Mouse (Mus musculus): ENCODE results near the gene Cacna2d4.
"Not testable (repeated sequence)": the region's sequence is repeated elsewhere in the genome, so short reads cannot be mapped to it uniquely, and the experiment has no call there.

The Cacna2d4 gene

DNA sequence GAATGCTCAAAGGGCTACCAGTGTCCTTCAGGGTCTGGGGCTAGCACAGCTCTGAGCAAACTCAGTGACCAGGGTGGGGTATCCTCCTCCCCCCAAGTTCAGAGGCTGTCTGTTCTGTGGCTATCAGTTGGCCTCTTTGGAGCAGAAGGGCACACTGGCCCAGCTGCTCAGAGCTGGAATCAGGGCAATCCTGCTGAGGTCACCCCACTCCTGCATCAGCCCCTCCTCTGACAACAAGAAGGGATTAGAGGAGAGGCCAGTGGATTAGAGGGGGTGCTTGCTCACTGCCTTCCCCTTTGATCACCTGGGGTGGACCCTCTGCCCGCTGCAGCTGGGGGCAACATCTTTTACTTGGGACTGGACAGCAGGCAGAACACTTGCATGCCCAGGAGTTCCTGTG lies at the start of gene Cacna2d4:
Gene Cacna2d4 (plus strand): TSS at position 286 of the 400 bp plus-strand sequence.
- DNase-seq = no peak

DNA sequence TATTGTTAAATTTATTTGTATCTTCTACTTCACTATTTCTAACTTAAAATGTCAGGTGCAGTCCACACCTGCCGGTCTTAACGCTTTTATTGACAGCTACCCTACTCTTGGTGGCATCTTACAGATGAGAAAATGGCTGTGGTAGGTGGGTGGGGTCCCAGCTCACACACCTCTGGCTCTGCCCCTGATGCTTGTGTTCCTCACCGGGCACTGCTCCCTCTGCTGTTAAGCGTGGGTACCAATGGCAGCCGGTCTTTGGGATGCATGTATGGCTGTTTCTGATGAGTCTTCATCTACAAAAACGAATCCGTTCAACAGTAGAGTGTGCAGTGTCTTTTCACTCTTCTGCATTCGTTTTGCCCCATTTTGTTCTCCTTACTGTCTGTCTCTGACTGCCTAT lies 49.7 kb upstream of the Cacna2d4 start:
- DNase-seq = peak; percentile 36

DNA sequence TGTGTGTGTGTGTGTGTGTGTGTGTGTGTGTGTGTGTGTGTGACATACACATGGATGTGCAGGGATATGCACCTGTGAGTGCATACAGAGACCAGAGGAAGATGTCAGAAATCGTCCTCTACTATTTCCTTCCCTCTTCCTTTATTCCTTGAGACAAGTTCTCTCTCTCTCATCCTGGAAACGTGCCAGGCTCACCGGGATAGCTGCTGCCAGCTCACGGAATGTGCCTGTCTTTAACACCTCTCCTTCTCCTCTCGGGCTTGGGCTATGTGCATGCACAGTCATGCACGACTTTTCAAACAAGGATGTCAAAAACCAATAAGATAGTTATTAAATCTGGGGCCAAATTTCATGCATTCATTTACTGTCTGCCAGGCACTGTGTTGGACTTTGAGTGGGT lies 48.7 kb upstream of the Cacna2d4 start:
- DNase-seq = no peak

DNA sequence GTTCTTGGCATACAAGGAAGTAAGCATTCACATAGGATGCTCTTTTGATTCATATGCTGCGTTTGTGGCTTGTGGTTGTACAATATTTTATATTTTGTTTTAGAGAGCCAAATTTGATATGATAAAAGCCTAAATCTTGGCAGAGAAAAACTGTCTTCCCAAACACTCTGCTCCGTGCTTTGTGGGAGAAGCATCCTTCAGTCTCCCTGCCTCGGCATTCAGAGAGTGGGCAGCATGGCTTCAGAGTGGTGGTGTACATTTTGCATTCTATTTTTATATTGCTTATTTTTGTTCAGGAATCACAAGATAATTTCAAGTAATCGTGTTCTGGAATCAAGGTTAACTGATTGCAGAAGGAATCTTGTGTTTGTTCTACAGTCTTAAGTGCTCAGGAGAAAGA lies 44.8 kb upstream of the Cacna2d4 start:
- no peak for DNase-seq

DNA sequence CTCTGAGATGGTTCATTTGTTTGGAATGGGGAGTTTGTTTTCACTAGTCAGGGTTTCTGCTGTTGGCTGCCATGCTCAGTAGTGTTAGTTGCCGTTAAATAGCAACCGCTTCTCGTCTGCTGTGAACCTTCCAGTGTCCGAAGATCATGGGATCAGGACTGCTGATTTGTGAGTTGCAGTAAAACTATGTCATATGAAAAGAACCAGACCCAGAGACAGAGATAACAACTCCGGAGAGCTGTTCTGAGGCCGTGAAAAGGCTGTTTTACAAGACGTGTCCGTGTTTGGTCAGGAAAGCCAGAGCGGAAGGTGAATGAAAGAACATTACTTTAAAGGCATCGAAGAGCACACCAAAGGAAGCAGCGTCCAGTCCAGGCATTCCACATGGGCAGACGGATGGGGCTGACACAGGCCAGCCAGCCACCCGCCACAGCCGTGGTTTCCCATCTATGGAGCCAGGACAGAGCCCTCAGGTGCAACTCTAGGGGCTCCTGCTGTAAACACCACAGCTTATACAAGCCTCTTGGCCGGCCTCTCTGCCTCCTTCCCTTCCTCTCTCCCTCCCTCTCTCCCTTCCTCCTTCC lies 42.7 kb upstream of the Cacna2d4 start:
- peak; percentile 10 for DNase-seq

DNA sequence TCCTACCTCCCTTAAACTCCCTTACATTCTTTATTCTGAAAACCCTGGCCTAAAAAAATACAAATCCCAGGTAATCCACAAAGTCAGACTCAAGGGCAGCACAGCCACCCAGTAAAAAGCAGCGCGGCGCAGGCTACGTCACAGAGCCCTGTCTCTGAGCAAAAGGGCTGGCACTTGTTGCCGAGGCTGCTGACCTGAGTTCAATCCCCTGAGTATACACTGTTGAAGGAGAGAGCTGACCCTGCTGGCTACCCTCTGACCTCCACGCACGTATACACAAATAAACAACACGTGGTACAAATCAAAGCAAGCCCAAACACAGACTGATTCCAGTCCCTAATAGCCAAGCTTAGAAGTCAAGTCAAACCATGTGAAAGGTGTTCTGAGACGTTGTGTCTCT lies 42.2 kb upstream of the Cacna2d4 start:
- no peak for DNase-seq

DNA sequence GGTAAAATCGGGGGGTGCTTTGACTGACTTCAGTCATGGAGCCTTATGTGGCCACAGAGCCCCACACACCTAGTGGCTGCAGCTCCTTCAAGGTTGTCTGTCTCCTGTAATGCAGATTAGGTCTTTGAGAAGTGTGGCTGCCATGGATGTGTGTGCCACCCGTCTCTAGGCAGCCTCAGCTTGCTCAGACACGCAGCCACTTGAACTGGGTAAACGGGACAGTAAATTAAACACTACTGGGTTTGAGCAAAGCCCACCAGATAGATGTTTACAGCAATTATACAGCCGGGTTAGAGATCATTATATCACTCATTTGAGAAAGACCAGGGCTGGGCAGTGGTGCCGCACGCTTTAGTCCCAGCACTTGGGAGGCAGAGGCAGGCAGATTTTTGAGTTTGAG lies 41.7 kb upstream of the Cacna2d4 start:
- no peak for DNase-seq

DNA sequence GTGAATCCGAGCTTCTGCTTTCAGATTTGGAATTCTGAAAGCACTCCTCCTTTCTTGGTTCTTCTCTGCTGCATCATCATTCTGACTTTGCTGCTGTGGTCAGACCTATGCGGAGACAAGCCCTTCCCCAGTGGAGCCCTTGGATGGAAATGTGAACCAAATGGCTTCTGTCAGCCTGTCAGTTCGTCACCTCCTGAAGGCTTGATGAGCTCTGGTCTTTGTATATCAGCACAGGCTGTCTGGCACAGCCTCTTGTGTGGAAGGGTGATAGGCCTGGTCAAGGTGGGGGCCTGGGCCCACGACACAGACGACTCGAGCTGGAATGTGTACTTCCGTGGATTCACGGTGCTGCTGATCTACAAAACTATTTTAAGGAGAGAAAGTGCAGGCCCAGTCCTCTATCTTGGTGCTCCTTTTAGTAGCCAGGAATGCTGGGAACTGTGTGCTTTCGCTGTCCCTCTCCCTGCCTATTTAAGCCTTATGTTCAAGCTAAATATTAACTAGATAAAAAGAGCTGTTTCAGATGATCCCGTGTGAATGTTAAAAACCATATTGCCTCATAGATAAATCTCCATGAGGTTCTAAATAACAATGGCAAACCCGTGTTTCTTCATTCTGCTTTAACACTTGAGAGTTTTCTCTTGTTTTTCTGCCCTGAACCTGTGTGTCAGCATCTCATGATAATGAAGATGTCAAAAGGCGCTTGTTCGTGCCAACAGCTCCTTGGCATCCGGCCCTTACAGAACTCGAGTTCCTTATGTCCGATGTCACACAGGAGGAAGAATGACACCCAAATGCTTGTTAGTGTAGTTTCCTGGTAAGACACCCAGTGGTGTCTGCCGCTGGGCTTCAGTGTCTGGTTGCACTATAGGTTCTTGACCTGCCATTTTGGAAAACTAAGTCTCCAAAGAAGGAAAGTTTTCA lies 39.7 kb upstream of the Cacna2d4 start, which contains the start of gene Cacna1c:
Gene Cacna1c (minus strand): TSS at position 37 of the 924 bp plus-strand sequence.
- no peak for DNase-seq

DNA sequence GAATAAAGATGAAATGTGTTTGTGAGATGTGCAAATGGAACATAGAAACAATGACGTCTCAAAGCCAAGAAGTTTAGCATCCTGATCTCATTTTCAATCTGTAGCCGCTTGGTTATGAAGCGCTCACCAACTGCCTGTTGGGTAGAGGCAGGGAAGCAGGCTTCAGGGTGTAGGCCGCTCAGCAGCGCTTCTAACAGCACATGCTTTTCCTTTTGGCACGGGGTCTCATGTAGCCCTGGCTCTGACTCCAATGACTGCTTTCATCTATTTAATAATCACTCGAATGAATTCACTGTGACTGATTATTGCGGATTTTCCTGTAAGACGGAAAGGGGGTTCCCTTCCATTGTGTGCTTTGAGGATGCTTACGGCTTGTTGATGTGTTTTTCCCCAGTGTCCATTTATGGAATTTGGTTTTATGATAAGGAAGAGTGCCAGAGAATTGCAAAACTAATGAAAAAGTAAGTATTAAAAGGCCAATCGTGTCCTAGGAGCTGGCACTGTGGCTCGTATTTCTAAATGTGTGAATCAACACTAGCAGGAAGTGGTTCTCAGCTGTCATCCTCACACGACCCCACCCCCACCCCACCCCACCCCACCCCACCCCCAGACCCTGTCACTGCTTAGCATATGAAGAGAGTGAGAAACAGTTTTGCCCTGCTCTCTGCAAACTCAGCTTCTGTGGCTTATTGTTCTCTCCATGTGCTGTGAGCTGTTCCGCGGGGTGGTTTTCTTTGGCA lies 37.6 kb upstream of the Cacna2d4 start:
- peak; percentile 14 for DNase-seq

DNA sequence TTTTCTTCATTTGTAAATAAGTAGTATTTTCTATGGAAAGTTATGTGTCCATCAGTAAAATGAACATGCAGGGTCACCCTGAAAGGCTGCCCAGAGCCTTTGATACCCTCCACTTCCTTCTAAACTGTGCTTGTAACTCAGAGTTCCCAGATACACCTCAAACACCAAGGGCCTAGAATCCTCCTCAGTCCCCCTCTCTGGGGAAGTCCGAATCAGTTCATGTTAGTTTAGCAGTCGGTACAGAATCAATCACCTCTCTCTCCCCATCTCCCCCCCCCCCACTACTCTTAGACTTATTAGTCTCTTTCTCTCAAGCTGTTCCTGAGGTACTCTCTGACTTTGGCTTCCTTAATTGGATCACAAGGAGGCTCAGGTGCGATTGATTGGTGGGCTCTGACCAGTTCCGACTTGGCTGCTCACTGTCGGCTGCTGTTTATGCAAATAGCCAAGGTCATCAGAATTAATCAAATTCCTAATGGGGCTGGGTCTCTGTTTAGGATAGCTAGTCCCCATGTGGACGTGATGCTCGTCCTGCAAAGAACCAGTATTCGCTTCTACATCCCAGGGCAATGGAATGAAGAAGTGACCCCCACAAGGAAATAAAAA lies 36.9 kb upstream of the Cacna2d4 start:
- no peak for DNase-seq

DNA sequence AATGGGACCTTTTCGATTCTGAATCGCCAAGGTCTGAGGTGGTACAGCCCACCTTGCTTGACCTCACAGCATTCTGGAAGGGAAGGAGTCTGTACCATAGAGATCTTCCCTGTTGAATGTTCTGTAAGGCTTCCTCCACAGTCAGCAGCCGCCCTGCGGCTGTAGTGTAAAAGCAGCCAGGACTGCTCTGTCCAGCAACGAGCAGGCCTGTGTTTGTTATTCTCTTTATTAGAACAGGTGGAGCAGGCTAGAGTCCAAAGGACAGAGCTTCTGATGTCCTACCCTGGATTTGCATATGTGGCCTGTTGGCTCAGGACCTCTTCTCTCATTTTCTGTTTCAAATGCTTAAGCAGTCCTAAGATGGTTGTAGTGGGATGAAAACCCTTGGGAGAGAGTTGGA lies 36.0 kb upstream of the Cacna2d4 start:
- DNase-seq = no peak

DNA sequence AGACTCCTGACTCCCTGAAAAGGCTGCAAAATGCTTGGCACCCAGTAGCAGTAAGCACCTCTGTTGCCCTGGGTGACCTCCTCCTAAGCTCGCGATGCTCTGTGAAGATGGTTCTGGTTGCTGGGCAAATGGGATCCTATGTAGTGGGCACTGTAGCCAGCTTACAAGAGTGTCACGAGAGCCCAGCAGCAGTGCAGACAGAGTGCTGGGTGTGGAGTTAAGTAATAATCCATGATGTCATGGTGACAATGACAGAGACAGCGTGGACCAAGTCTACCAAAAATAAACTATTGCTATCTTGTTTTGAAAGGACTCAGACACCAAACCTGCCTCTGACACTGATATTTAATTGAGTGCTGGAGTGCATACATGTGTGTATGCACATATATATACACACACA lies 34.8 kb upstream of the Cacna2d4 start:
- DNase-seq = no peak

DNA sequence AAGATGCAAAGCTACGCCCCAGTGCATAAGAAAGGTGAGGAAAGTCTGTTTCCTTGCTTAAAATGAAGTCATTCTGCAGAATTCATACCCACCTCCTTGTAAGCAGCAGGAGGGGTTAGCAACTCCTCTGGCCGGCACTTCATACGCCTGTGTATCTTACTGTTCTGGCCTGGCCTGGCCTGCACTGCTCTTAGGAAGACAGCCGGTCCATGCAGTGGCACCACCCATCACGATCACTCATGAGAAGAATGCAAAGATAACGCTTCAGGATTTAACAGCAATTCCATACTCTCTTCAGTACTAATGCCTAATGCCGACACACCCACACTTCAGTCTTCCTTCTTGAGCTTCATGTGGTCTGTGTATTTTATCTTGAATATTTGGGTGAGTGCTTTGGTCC lies 32.0 kb upstream of the Cacna2d4 start:
- no peak for DNase-seq

DNA sequence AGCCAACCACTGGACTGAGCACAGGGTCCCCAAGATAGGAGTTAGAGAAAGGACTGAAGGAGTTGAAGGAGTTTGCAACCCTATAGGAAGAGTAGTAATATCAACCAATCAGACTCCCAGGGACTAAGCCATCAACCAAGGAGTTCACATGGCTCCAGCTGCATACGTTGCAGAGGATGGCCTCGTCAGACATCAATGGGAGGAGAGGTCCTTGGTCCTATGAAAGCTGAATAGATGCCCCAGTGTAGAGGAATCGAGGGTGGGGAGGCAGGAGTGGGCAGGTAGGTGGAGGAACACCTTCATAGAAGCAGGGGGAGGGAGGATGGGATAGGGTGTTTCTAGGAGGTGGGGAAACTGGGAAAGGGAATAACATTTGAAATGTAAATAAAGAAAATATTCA lies 31.4 kb upstream of the Cacna2d4 start:
- DNase-seq = no peak

DNA sequence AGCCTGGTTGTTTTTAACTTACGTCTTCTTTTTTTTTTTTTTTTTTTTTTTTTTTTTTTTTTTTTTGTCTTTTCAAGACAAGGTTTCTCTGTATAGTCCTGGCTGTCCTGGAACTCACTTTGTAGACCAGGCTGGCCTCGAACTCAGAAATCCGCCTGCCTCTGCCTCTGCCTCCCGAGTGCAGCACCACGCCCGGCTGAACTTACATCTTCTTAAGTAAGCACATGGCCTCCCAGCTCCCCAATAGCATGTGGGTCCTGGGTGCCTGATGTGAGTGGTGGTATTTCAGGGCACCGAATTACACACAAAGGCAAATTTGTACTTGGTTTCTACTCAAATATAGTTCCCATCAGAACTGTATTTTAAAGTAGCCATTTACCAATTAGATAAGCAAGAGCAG lies 30.3 kb upstream of the Cacna2d4 start:
- DNase-seq = not testable (repeated sequence)

DNA sequence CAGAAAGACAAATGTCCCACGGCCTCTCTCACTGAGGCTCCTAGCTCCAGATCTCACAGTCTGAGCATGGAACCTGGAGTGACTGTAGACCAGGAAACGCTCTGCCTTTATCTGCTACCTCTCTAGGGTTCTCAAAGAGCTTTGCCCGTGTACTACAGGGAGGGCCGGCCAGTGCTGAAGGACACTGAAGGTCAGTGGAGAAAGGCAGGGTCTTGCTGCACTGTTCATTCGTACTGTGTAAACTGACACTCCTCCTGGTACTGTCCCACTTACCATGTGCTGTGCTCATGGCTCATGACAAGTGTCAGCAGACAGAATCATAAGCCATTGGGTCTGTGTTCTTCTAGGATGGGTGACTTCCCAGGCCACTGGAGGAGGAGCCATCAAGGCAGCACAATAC lies 23.0 kb upstream of the Cacna2d4 start:
- DNase-seq = no peak

DNA sequence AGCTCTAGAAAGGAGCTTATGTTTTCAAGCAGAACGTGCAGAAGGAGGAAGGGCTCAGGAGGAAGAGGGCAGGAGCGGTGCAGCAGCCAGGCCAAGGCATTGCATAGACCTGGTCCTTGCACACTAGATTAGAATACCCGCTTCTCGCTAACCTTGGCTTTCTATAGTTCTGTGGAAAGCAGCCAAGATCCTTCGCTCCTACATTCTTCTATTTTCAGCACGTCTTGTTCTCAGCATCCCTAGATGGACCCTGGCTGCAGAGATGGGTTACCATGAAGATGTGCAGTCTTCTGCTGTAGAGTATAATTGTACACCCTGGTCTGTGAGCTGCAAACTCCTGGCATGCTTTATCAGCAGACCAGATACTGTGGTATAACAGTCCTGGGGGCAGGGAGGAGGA lies 22.1 kb upstream of the Cacna2d4 start:
- DNase-seq = no peak

DNA sequence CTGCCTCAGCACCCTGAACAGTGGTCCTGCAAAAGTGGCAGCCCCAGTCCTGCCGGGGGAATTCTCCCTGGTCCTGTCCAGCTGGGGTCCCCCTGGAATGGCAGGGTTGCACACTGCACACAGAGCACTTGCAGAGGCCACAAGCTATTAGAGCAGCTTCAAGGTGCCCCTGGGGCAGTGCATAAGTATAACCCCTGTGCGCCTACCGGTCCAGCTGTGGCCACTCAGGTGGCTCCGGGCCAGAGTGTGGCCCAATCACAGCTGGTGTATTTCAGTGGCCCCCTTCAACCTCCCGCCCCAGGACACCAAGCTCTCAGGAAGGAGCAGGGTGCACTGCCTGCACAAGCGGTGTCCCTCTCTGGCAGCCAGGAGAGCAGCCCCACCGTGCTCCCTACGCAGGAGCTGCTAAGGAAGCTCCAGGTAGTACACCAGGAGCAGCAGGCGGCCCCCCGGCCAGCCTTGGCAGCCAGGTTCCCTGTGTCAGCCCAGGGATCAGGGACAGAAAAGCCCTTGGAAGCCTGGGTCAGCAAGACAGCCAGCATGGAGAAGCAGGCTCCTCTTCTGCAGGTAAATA lies 21.2 kb upstream of the Cacna2d4 start:
- DNase-seq = no peak

DNA sequence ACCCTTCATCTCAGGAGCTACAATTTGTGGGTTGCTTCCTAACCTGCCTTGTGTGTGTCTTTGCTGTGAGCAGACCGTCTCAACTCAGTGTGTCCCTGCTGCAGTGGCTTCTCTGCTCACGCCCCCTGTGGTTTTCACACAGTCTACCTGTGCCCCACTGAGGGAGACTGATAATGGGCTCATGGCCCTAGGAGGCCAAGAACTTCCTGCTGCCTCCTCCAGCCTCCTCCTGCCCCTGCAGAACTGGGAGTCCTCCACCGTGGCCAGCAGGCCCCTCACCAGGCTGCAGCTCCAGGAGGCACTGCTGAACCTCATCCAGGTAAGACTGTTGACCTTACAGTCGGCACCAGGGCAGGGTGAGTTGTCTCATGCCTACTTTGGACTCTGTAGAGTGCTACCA lies 18.7 kb upstream of the Cacna2d4 start:
- DNase-seq = no peak

DNA sequence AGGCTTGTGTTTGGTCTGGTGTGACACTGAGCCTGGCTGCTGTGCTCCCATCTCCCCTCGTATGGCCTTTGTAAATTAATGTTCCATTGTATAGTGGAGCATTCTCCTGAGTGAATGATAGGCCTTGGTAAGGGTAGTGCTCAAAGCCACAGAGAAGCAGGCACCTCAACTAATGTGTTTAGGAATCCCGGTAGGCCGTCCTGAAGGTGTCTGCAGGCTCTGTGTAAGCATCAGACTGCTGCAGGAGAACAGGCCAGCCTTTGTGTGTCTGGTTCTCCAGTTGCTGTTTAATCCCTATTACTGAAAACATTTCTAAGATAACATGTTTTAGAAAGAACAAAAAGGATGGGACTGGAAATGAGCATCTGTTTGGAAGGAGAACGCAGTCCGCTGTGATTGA lies 17.7 kb upstream of the Cacna2d4 start:
- no peak for DNase-seq

DNA sequence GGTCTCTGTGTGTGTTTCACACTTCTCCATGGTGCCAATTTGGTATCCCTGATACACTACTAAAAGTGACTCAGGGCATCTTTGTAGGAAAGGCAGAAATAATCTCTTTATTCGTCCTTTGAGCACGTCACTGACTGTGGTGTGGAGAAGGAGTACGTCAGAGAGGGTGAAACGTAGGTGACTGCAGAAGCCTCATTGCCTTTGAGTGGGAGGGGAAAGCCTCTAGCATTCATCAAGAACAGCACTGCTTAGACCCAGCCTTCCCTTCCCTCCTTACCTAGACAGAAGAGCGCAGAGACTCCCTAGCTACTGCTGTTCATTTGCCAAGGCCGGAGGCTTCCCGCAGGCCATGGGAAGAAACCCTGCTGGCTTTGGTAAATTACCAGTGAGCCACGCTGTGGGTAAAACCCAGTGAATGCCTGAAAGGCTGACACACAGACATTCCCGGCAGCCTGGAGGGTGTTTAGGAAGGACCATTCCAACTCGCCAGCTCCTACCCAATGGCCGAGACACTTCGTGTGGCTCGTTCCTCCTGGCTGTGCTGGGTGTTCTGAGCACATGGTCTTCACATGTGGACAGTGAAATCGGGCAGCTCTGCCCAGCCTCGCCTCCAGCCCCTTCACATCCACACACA lies 17.0 kb upstream of the Cacna2d4 start:
- no peak for DNase-seq

DNA sequence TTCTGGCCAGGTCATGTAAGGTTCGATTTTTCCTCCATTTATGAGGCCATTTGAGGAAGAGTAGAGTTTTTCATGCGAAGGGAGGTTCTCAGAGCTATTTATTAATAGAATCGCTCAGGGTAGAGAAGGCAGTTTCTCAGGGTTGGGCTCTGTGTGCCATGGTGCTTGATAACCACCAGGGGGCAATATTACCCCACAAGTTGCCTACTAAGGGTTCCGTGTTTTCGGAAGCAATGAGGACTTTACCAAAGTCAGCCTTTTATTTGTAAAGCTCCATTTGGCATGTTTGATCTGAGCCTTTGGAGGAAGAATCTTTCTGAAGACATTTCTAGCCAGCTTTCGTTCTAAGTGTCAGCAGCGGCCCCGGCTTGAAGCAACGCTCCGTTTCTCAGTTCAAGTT lies 16.0 kb upstream of the Cacna2d4 start:
- peak; percentile 72 for DNase-seq
